Mouse (Mus musculus): Measurements from ENCODE around the gene Mcrip2.

- TF ChIP-seq CTCF (IDR thresholded peaks at IDR 0.05; ENCODE audit: control insufficient read depth, insufficient read depth, low read length) (no peak), POLR2A (IDR thresholded peaks at IDR 0.05; ENCODE audit: borderline replicate concordance, control insufficient read depth, low read depth, low read length) (no peak)
Measured at GRCm38 (mm10) chr17:25823452-25823851, 45.1 kb downstream of the Mcrip2 start, which contains the start of gene Wdr24.
